Comparison of ENCODE assay signal across 20 mouse cellular contexts in the genomic region with DNA sequence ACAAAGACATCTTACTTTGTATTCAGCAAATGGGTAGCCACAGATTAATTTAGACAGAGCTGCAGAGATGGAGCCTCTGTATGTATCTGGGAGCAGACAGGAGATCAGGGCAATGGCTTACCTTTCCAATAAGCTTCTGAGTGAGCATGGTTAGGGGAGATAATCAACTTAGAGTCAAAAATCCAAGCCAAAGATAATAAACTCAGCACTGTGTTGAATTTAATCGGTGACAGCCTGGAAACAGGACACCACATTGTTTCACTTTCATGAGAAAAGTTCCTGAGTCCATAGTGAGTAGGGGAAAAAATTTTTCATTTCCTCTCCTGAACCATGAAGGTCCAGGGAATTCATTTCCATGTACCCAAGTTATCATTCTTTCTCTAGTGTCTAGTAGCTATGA.
"Had no signal": no experiment of that assay in that cellular context is flagged by ENCODE, and none has a peak within 500 bp of the region (broad histone marks: within the 10 kb centered on the region; RNA-seq: fewer than 3 reads in every experiment).

No protein-coding gene starts in this region.

- H3K9ac ChIP-seq: liver, embryonic 12.5 days; liver, embryonic 15.5 days; lung, embryonic 15.5 days; neural tube, embryonic 12.5 days; neural tube, embryonic 15.5 days; stomach, embryonic 15.5 days had no signal

- H3K4me3 ChIP-seq: layer of hippocampus, adult 2 months; liver, embryonic 12.5 days; liver, embryonic 15.5 days; lung, embryonic 15.5 days; neural tube, embryonic 12.5 days; neural tube, embryonic 15.5 days; stomach, embryonic 15.5 days had no signal

- H3K27ac ChIP-seq: kidney, postnatal 0 days; layer of hippocampus, adult 2 months; liver, embryonic 12.5 days; liver, embryonic 15.5 days; lung, embryonic 15.5 days; neural tube, embryonic 12.5 days; neural tube, embryonic 15.5 days; stomach, embryonic 15.5 days had no signal

- DNase-seq: kidney, postnatal 25 days; layer of hippocampus, adult 9-11 months; liver; lung, adult 18-20 months; lung, postnatal 10 days; lung, postnatal 4 days; midbrain, embryonic 14.5 days; right cerebral cortex, adult 18-20 months; right cerebral cortex, postnatal 14 days; right cerebral cortex, postnatal 4 days; thymus, postnatal 25 days had no signal

- H3K27me3 ChIP-seq: liver, embryonic 12.5 days; liver, embryonic 15.5 days; lung, embryonic 15.5 days; neural tube, embryonic 12.5 days; neural tube, embryonic 15.5 days; stomach, embryonic 15.5 days had no signal

- ATAC-seq: liver, embryonic 12.5 days had no signal

- H3K36me3 ChIP-seq: liver, embryonic 12.5 days; liver, embryonic 15.5 days; lung, embryonic 15.5 days; neural tube, embryonic 12.5 days; neural tube, embryonic 15.5 days; stomach, embryonic 15.5 days had no signal

- H3K4me2 ChIP-seq: liver, embryonic 12.5 days; liver, embryonic 15.5 days; lung, embryonic 15.5 days; midbrain, embryonic 11.5 days; neural tube, embryonic 12.5 days; neural tube, embryonic 15.5 days; stomach, embryonic 15.5 days had no signal

- H3K9me3 ChIP-seq: liver, embryonic 12.5 days; liver, embryonic 15.5 days; lung, embryonic 15.5 days; neural tube, embryonic 12.5 days; neural tube, embryonic 15.5 days; stomach, embryonic 15.5 days had no signal

- H3K4me1 ChIP-seq: liver, embryonic 12.5 days; liver, embryonic 15.5 days; lung, embryonic 15.5 days; neural tube, embryonic 12.5 days; neural tube, embryonic 15.5 days; stomach, embryonic 15.5 days had no signal
